Mouse (Mus musculus) heart, adult 2 months (tissue): ENCODE results near the gene Chd9. TPM values are rescaled to one million over a fixed set of nuclear protein-coding genes. Genes with fewer than 3 reads are reported as not detected.

ENCODE experiments used
- DNase-seq, 2 experiments: peaks; one replicate each; pipeline ENCODE4 v3.0.0; 2021
- H3K27ac ChIP-seq: fragments of 200-600 bp; 2 replicates; pipeline ENCODE4 v1.8.1; 2022
- H3K27me3 ChIP-seq: fragments of 200-500 bp; 2 replicates; pipeline ENCODE4 v1.6.1; 2012; ENCODE audit warnings: mild to moderate bottlenecking, low read length, inconsistent platforms, mixed read lengths; ENCODE audit not compliant: control insufficient read depth, insufficient read depth
- H3K36me3 ChIP-seq: fragments of 200-500 bp; 2 replicates; pipeline ENCODE4 v1.6.1; 2012; ENCODE audit warnings: low read length, inconsistent platforms; ENCODE audit not compliant: control insufficient read depth, insufficient read depth
- H3K4me1 ChIP-seq: fragments of 200-500 bp; 2 replicates; pipeline ENCODE4 v1.6.1; 2011; ENCODE audit warnings: low read length; ENCODE audit not compliant: control insufficient read depth, insufficient read depth
- H3K4me3 ChIP-seq: fragments of 200-600 bp; 2 replicates; pipeline ENCODE4 v1.8.1; 2022
- H3K79me2 ChIP-seq: fragments of 200-500 bp; replicated peaks from 2 replicates; pipeline ENCODE4 v1.6.1; 2012; ENCODE audit warnings: mild to moderate bottlenecking, inconsistent platforms, low read length, moderate library complexity, mixed read lengths; ENCODE audit not compliant: control insufficient read depth, insufficient read depth
- H3K9ac ChIP-seq: fragments of 200-500 bp; 2 replicates; pipeline ENCODE4 v1.6.1; 2012; ENCODE audit warnings: low read depth, mild to moderate bottlenecking, control low read depth, inconsistent platforms, low read length, mixed read lengths
- CTCF ChIP-seq: fragments of 200-600 bp; IDR thresholded peaks from 2 replicates; pipeline ENCODE4 v1.8.1; 2022; ENCODE audit warnings: antibody characterized with exemption, mild to moderate bottlenecking, moderate library complexity
- EP300 ChIP-seq: fragments of 200-500 bp; IDR thresholded peaks from 2 replicates; pipeline ENCODE4 v1.6.1; 2011; ENCODE audit warnings: low read depth, low read length, control low read depth; ENCODE audit not compliant: insufficient read depth
- POLR2A ChIP-seq: fragments of 200-500 bp; IDR thresholded peaks from 2 replicates; pipeline ENCODE4 v1.6.1; 2011; ENCODE audit warnings: mild to moderate bottlenecking, low read depth, low read length, control low read depth; ENCODE audit not compliant: insufficient read depth
- WGBS: fragments of 180-500 bp; shearing (Covaris S2); methylation state at CpG from one replicate; pipeline ENCODE4 v1.1.7; 2018; 5-methylcytosine and 5-hydroxymethylcytosine counted together
- intact Hi-C: fragments of 180-260 bp; cut with DNase I; formaldehyde crosslinking; loops from one replicate; pipeline ENCODE4 v1.15.1; 2025
- polyA plus RNA-seq: library from polyadenylated mRNA; depleted of rRNA; stranded (reverse); fragments of >200 nt; gene quantifications from 2 replicates; pipeline ENCODE4 v1.2.3, GENCODE M21; 2012
- total RNA-seq, 2 experiments: library from RNA; stranded (reverse); gene quantifications; 2 replicates each; pipeline ENCODE4 v1.2.3; 2021

Gene Chd9
- total and polyA plus RNA-seq, 3 experiments, result 43.5 to 54.6 (median 49.7) TPM

- Histone ChIP-seq H3K36me3 (peaks cover 10% of the 10 kb centered on the region), H3K4me3 (no peak overlapping the region), H3K79me2 (0 out of 2 replicates have a peak, but pooled peaks cover 3% of the 10 kb centered on the region), H3K27me3 (no peaks in the 10 kb centered on the region), H3K9ac (no peak overlapping the region), H3K4me1 (peaks cover 5% of the 10 kb centered on the region; the same call in 1 of the 2 replicates), H3K27ac (no peak overlapping the region)
- DNase-seq, result no peak
- no peak for TF ChIP-seq POLR2A
- TF ChIP-seq EP300, result no peak
- no peak for TF ChIP-seq CTCF
- 62% methylated on average over 4 of the region's 4 CpGs for WGBS
- intact Hi-C loops, result no loop called here
Measured at GRCm38 (mm10) chr8:90938352-90938930, 110.3 kb downstream of the Chd9 start.

- H3K9ac ChIP-seq, result no peak overlapping the region
- TF ChIP-seq EP300, result no peak
- no peak for TF ChIP-seq CTCF
- TF ChIP-seq POLR2A, result no peak
- intact Hi-C loops, result no loop called here
- H3K79me2 ChIP-seq, result 0 out of 2 replicates have a peak, but pooled peaks cover 2% of the 10 kb centered on the region
- peaks cover 4% of the 10 kb centered on the region; the same call in 1 of the 2 replicates for H3K4me1 ChIP-seq
- peaks cover 5% of the 10 kb centered on the region for H3K36me3 ChIP-seq
- H3K4me3 ChIP-seq, result no peak overlapping the region
- no peak overlapping the region for H3K27ac ChIP-seq
- DNase-seq, result no peak
- H3K27me3 ChIP-seq, result no peaks in the 10 kb centered on the region
- 65% methylated on average over 1 of the region's 1 CpGs for WGBS
Measured at GRCm38 (mm10) chr8:90939867-90940266, 111.7 kb downstream of the Chd9 start.

- Histone ChIP-seq H3K27ac (no peak overlapping the region), H3K4me1 (peaks cover 4% of the 10 kb centered on the region; the same call in 1 of the 2 replicates), H3K4me3 (no peak overlapping the region), H3K79me2 (peaks cover under 1% of the 10 kb centered on the region; the same call in 1 of the 2 replicates), H3K27me3 (no peaks in the 10 kb centered on the region), H3K9ac (no peak overlapping the region), H3K36me3 (peaks cover 7% of the 10 kb centered on the region)
- TF ChIP-seq EP300, result no peak
- 93% methylated on average over 4 of the region's 4 CpGs for WGBS
- DNase-seq, result no peak
- intact Hi-C loops, result no loop called here
Measured at GRCm38 (mm10) chr8:90943770-90944169, 115.6 kb downstream of the Chd9 start.

GRCm38 (mm10) chr8:90954802-90955760 is 126.9 kb downstream of the Chd9 start:
- no peaks in the 10 kb centered on the region for H3K27me3 ChIP-seq
- DNase-seq, result peak; percentile 74 to 81
- peak overlapping the region; percentile 89 for H3K27ac ChIP-seq
- TF ChIP-seq POLR2A (peak; percentile 71), EP300 (no peak), CTCF (peak; percentile 75)
- peaks cover 3% of the 10 kb centered on the region; the same call in 1 of the 2 replicates for H3K79me2 ChIP-seq
- H3K4me1 ChIP-seq, result peaks cover 1% of the 10 kb centered on the region
- peaks cover 20% of the 10 kb centered on the region for H3K36me3 ChIP-seq
- peak overlapping the region; percentile 48 for H3K4me3 ChIP-seq
- WGBS, result 1% methylated on average over 21 of the region's 21 CpGs
- H3K9ac ChIP-seq, result peak overlapping the region; percentile 76
- intact Hi-C loops, result loop anchor here (1.0 to 2.0 kb wide), 2 partner anchors 47 to 160 kb away; no protein-coding TSS in a partner anchor

- H3K4me1 ChIP-seq, result peaks cover 1% of the 10 kb centered on the region
- intact Hi-C loops, result loop anchor here (2.0 kb wide), 1 partner anchor 161 kb away; no protein-coding TSS in a partner anchor
- peaks cover 20% of the 10 kb centered on the region for H3K36me3 ChIP-seq
- no peak for DNase-seq
- H3K79me2 ChIP-seq, result peaks cover 3% of the 10 kb centered on the region; the same call in 1 of the 2 replicates
- H3K27me3 ChIP-seq, result no peaks in the 10 kb centered on the region
- peak overlapping the region; percentile 89 for H3K27ac ChIP-seq
- TF ChIP-seq CTCF (no peak), POLR2A (no peak), EP300 (no peak)
- no peak overlapping the region for H3K9ac ChIP-seq
- peak overlapping the region; percentile 48 for H3K4me3 ChIP-seq
Measured at GRCm38 (mm10) chr8:90955761-90956136, 127.6 kb downstream of the Chd9 start.
